Mouse (Mus musculus) heart, postnatal 0 days (tissue): ENCODE measurements around the gene Krtap19-3. TPM values are rescaled to one million over a fixed set of nuclear protein-coding genes. Genes with fewer than 3 reads are reported as not detected.
A peak's percentile ranks its signal among the peaks of the same experiment; 100 is the strongest.

Source experiments
- ATAC-seq: fragments of 200-750 bp; cut with Nextera tagmentation; 2 replicates; pipeline ENCODE4 v1.8.0; 2017; ENCODE audit warnings: low read depth, moderate number of reproducible peaks, moderate library complexity; ENCODE audit not compliant: insufficient read depth
- DNase-seq: peaks from one replicate; pipeline ENCODE4 v3.0.0-alpha.2; 2016; ENCODE audit warnings: low spot score
- H3K27ac ChIP-seq: fragments of 300-500 bp; sonication (generic); 2 replicates; pipeline ENCODE4 v1.5.1; 2014; ENCODE audit warnings: low read depth, mild to moderate bottlenecking
- H3K27me3 ChIP-seq: fragments of 300-500 bp; sonication (generic); 2 replicates; pipeline ENCODE4 v1.6.1; 2014; ENCODE audit warnings: low read length, mixed read lengths; ENCODE audit not compliant: control insufficient read depth, insufficient read depth
- H3K36me3 ChIP-seq: fragments of 300-500 bp; sonication (generic); replicated peaks from 2 replicates; pipeline ENCODE4 v1.6.1; 2014; ENCODE audit warnings: low read length, mixed read lengths; ENCODE audit not compliant: control insufficient read depth, insufficient read depth
- H3K4me1 ChIP-seq: fragments of 300-500 bp; sonication (generic); 2 replicates; pipeline ENCODE4 v1.6.1; 2014; ENCODE audit warnings: antibody characterized with exemption; ENCODE audit not compliant: control insufficient read depth, insufficient read depth
- H3K4me2 ChIP-seq: fragments of 300-500 bp; sonication (generic); 2 replicates; pipeline ENCODE4 v1.6.1; 2014; ENCODE audit warnings: low read depth, mild to moderate bottlenecking, low read length, moderate library complexity
- H3K4me3 ChIP-seq: fragments of 300-500 bp; sonication (generic); 2 replicates; pipeline ENCODE4 v1.5.1; 2014; ENCODE audit warnings: low read depth, low read length
- H3K9ac ChIP-seq: fragments of 300-500 bp; sonication (generic); replicated peaks from 2 replicates; pipeline ENCODE4 v1.6.1; 2014; ENCODE audit warnings: low read depth, low read length, mixed read lengths
- H3K9me3 ChIP-seq: fragments of 300-500 bp; sonication (generic); replicated peaks from 2 replicates; pipeline ENCODE4 v1.6.1; 2016; ENCODE audit warnings: low read length; ENCODE audit not compliant: control insufficient read depth
- CTCF ChIP-seq: IDR thresholded peaks from 2 replicates; pipeline ENCODE4 v1.5.1; 2016; ENCODE audit warnings: antibody characterized with exemption, control low read depth, low read depth
- EP300 ChIP-seq: IDR thresholded peaks from 2 replicates; pipeline ENCODE4 v1.6.1; 2016; ENCODE audit warnings: antibody characterized with exemption, low read depth
- WGBS: fragments of 180-500 bp; shearing (Covaris S2); extraction: QIAGEN DNeasy Blood & Tissue Kit; methylation state at CpG from one replicate; pipeline ENCODE4 v1.1.7; 2014; 5-methylcytosine and 5-hydroxymethylcytosine counted together
- polyA plus RNA-seq: library from polyadenylated mRNA; unstranded; fragments of >200 nt; fragmentation: Nextera tagmentation; extraction: Ambion mirVana; gene quantifications from 2 replicates; pipeline ENCODE4 v1.2.1, GENCODE M21; 2015
- total RNA-seq: library from RNA; depleted of rRNA; stranded (reverse); fragments of >200 nt; gene quantifications from 2 replicates; pipeline ENCODE4 v1.2.3, GENCODE M21; 2014; ENCODE audit warnings: low replicate concordance; rRNA removed

Gene Krtap19-3
- total and polyA plus RNA-seq, 2 experiments from 2014 or later, result not detected

DNA sequence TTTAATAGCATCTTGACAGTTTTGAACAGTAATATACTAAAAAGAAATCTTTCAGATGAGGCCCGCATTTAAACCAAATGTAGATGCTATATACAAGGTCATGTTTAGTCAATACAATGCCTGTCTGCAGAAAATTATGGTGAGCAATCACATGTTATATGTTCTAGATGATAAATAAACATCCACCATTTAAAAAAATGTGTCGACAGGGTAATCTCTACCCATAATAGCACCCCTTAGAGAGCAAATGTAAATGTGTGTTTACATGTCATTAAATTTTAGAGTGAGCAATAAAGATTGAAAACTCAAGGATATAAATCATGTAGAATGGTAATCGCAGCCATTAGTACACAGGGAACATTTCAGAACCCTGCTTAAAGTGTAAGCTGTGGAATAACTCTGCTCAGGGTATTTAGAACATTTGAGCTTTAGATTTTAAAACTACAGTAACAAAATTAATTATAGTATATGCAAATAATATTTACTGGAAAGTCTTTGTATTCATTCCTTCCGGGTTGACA is 12.9 kb downstream of the Krtap19-3 start:
- Histone ChIP-seq H3K27me3 (no peaks in the 10 kb centered on the region), H3K9ac (no peak overlapping the region), H3K36me3 (no peaks in the 10 kb centered on the region), H3K27ac (no peak overlapping the region), H3K4me3 (no peak overlapping the region), H3K9me3 (no peaks in the 10 kb centered on the region), H3K4me2 (no peak overlapping the region), H3K4me1 (no peaks in the 10 kb centered on the region)
- ATAC-seq (no peak), DNase-seq (no peak)
- no peak for TF ChIP-seq CTCF
- no peak for TF ChIP-seq EP300
- 79% methylated on average over 4 of the region's 4 CpGs for WGBS

DNA sequence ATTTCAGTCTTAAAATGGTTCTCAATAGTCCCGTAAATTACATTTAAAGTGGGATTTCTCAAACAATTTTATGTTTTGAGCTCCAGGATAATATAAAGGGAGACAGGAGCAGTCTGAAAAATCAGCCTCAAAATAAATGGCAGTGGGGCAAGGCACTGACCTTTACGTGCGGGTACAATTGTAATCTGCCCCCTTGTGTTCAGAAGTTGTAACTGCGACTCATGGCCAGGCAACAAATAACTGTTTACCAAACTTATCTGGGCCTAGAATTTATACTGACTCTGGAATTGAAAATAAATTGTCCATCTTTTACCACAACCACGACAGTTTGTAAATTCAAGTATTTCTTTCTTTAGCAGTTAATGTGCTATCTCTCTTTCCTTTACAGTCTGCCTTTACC is 26.4 kb downstream of the Krtap19-3 start:
- no peaks in the 10 kb centered on the region for H3K27me3 ChIP-seq
- H3K4me1 ChIP-seq, result no peaks in the 10 kb centered on the region
- ATAC-seq, result no peak
- peak; percentile 30 for DNase-seq
- no peaks in the 10 kb centered on the region for H3K9me3 ChIP-seq
- H3K36me3 ChIP-seq, result no peaks in the 10 kb centered on the region
- WGBS, result 5% methylated on average over 5 of the region's 5 CpGs
- no peak overlapping the region for H3K4me3 ChIP-seq
- no peak overlapping the region for H3K27ac ChIP-seq
- H3K9ac ChIP-seq, result no peak overlapping the region
- no peak overlapping the region for H3K4me2 ChIP-seq
- TF ChIP-seq EP300 (no peak), CTCF (peak; percentile 64)

DNA sequence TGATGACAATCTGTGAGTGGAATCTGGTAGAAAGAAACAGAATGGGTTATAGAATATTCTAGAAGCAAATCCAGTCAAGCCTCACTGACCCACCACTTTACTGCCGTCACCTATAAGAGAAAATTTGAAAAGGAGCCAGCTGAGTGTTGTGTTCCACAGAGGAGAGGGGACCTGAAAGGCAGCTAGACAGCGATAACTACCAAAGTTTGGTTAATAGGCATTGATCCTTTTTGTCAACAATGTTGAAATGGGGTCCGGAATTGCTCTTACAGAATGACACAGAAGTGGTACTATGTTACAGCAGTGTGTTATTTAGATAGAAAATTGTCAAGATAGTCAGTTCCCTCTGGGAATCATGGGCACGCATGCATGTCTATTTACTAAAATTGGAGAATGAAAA is 29.3 kb downstream of the Krtap19-3 start:
- ATAC-seq, result no peak
- H3K4me1 ChIP-seq, result no peaks in the 10 kb centered on the region
- TF ChIP-seq CTCF (no peak), EP300 (no peak)
- no peaks in the 10 kb centered on the region for H3K9me3 ChIP-seq
- H3K27me3 ChIP-seq, result no peaks in the 10 kb centered on the region
- DNase-seq, result no peak
- 80% methylated on average over 4 of the region's 4 CpGs for WGBS
- H3K9ac ChIP-seq, result no peak overlapping the region
- H3K27ac ChIP-seq, result no peak overlapping the region
- no peak overlapping the region for H3K4me2 ChIP-seq
- no peaks in the 10 kb centered on the region for H3K36me3 ChIP-seq
- H3K4me3 ChIP-seq, result no peak overlapping the region

DNA sequence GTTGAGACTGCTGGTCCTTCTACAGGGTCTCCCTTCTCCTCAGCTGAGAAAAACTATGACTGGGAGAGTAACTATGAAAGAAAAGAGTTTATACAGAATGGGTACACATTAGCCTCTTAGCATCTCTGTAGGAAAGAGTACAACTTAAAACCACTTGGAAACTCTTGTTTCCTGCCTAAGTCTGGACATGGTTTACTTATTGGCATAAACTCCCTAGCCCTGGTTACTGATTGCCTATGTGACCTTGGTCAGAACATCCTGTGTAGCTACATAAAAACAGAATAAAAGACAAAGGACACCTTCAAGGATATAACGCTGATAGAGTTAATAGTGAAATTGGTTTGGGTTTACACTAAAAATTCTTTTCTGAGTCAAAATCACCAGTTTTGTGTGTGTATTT is 30.5 kb downstream of the Krtap19-3 start:
- Histone ChIP-seq H3K9me3 (no peaks in the 10 kb centered on the region), H3K4me3 (no peak overlapping the region), H3K36me3 (no peaks in the 10 kb centered on the region), H3K4me2 (no peak overlapping the region), H3K9ac (no peak overlapping the region), H3K27ac (no peak overlapping the region), H3K4me1 (no peaks in the 10 kb centered on the region), H3K27me3 (no peaks in the 10 kb centered on the region)
- ATAC-seq (no peak), DNase-seq (no peak)
- WGBS, result 90% methylated on average over 1 of the region's 1 CpGs
- no peak for TF ChIP-seq CTCF
- TF ChIP-seq EP300, result no peak

Other genes starting within 250 kb of the Krtap19-3 start
- not detected in 2 replicates for gene Krtap26-1, start 230.2 kb downstream of the Krtap19-3 start, total RNA-seq
- gene Krtap26-1, start 230.2 kb downstream of the Krtap19-3 start, polyA plus RNA-seq, result not detected in 2 replicates
- not detected in 2 replicates for gene Krtap27-1, start 206.4 kb downstream of the Krtap19-3 start, total RNA-seq
- gene Krtap27-1, start 206.4 kb downstream of the Krtap19-3 start, polyA plus RNA-seq, result not detected in 2 replicates
- gene 2310061N02Rik, start 170.1 kb downstream of the Krtap19-3 start, total RNA-seq, result not detected in 2 replicates
- not detected in 2 replicates for gene 2310061N02Rik, start 170.1 kb downstream of the Krtap19-3 start, polyA plus RNA-seq
- gene Krtap13-1, start 149.2 kb downstream of the Krtap19-3 start, total RNA-seq, result not detected in 2 replicates
- not detected in 2 replicates for gene Krtap13-1, start 149.2 kb downstream of the Krtap19-3 start, polyA plus RNA-seq
- gene Krtap13, start 126.4 kb downstream of the Krtap19-3 start, total RNA-seq, result not detected in 2 replicates
- gene Krtap13, start 126.4 kb downstream of the Krtap19-3 start, polyA plus RNA-seq, result not detected in 2 replicates
- gene 2310034C09Rik, start 119.2 kb downstream of the Krtap19-3 start, total RNA-seq, result not detected in 2 replicates
- gene 2310034C09Rik, start 119.2 kb downstream of the Krtap19-3 start, polyA plus RNA-seq, result not detected in 2 replicates
- gene 2310057N15Rik, start 103.8 kb downstream of the Krtap19-3 start, total RNA-seq, result not detected in 2 replicates
- gene 2310057N15Rik, start 103.8 kb downstream of the Krtap19-3 start, polyA plus RNA-seq, result not detected in 2 replicates
- not detected in 2 replicates for gene Gm5965, start 100.1 kb downstream of the Krtap19-3 start, total RNA-seq
- not detected in 2 replicates for gene Gm5965, start 100.1 kb downstream of the Krtap19-3 start, polyA plus RNA-seq
- not detected in 2 replicates for gene Gm20741, start 65.8 kb downstream of the Krtap19-3 start, total RNA-seq
- not detected in 2 replicates for gene Gm20741, start 65.8 kb downstream of the Krtap19-3 start, polyA plus RNA-seq
- not detected in 2 replicates for gene Krtap15, start 57.8 kb downstream of the Krtap19-3 start, total RNA-seq
- not detected in 2 replicates for gene Krtap15, start 57.8 kb downstream of the Krtap19-3 start, polyA plus RNA-seq
- not detected in 2 replicates for gene Krtap14, start 51.9 kb downstream of the Krtap19-3 start, total RNA-seq
- gene Krtap14, start 51.9 kb downstream of the Krtap19-3 start, polyA plus RNA-seq, result not detected in 2 replicates
- gene Krtap19-1, start 8.6 kb downstream of the Krtap19-3 start, total RNA-seq, result not detected in 2 replicates
- gene Krtap19-1, start 8.6 kb downstream of the Krtap19-3 start, polyA plus RNA-seq, result not detected in 2 replicates
- gene Krtap19-2, start 3.8 kb downstream of the Krtap19-3 start, total RNA-seq, result not detected in 2 replicates
- gene Krtap19-2, start 3.8 kb downstream of the Krtap19-3 start, polyA plus RNA-seq, result not detected in 2 replicates
- gene Krtap19-4, start 7.1 kb upstream of the Krtap19-3 start, total RNA-seq, result not detected in 2 replicates
- not detected in 2 replicates for gene Krtap19-4, start 7.1 kb upstream of the Krtap19-3 start, polyA plus RNA-seq
- not detected in 2 replicates for gene Krtap19-5, start 18.4 kb upstream of the Krtap19-3 start, total RNA-seq
- not detected in 2 replicates for gene Krtap19-5, start 18.4 kb upstream of the Krtap19-3 start, polyA plus RNA-seq
- gene Krtap19-9b, start 54.2 kb upstream of the Krtap19-3 start, total RNA-seq, result not detected in 2 replicates
- not detected in 2 replicates for gene Krtap19-9b, start 54.2 kb upstream of the Krtap19-3 start, polyA plus RNA-seq
- gene Krtap16-3, start 84.8 kb upstream of the Krtap19-3 start, total RNA-seq, result not detected in 2 replicates
- gene Krtap16-3, start 84.8 kb upstream of the Krtap19-3 start, polyA plus RNA-seq, result not detected in 2 replicates
- gene Krtap22-2, start 132.7 kb upstream of the Krtap19-3 start, total RNA-seq, result not detected in 2 replicates
- not detected in 2 replicates for gene Krtap22-2, start 132.7 kb upstream of the Krtap19-3 start, polyA plus RNA-seq
- not detected in 2 replicates for gene Gm10229, start 137.2 kb upstream of the Krtap19-3 start, total RNA-seq
- gene Gm10229, start 137.2 kb upstream of the Krtap19-3 start, polyA plus RNA-seq, result not detected in 2 replicates
- not detected in 2 replicates for gene Krtap6-1, start 153.7 kb upstream of the Krtap19-3 start, total RNA-seq
- not detected in 2 replicates for gene Krtap6-1, start 153.7 kb upstream of the Krtap19-3 start, polyA plus RNA-seq
- not detected in 2 replicates for gene Gm10228, start 163.4 kb upstream of the Krtap19-3 start, total RNA-seq
- not detected in 2 replicates for gene Gm10228, start 163.4 kb upstream of the Krtap19-3 start, polyA plus RNA-seq
- gene Krtap6-5, start 169.8 kb upstream of the Krtap19-3 start, total RNA-seq, result not detected in 2 replicates
- gene Krtap6-5, start 169.8 kb upstream of the Krtap19-3 start, polyA plus RNA-seq, result not detected in 2 replicates
- not detected in 2 replicates for gene 1110025L11Rik, start 186.0 kb upstream of the Krtap19-3 start, total RNA-seq
- not detected in 2 replicates for gene 1110025L11Rik, start 186.0 kb upstream of the Krtap19-3 start, polyA plus RNA-seq
- gene Krtap6-3, start 206.0 kb upstream of the Krtap19-3 start, total RNA-seq, result not detected in 2 replicates
- gene Krtap6-3, start 206.0 kb upstream of the Krtap19-3 start, polyA plus RNA-seq, result not detected in 2 replicates